Mouse (Mus musculus): ENCODE data around the gene Coro2b. TPM values are rescaled to one million over a fixed set of nuclear protein-coding genes. Genes with fewer than 3 reads are reported as not detected.

Gene Coro2b
- total RNA-seq, 2 experiments from 2014 or later = 142 to 155 TPM

- intact Hi-C loops (cut with DNase I) = loop anchor here (5.0 kb wide), 1 partner anchor 45 kb away; the partner anchor contains the start of gene Coro2b
- peak; percentile 57 to 59 for DNase-seq (ENCODE audit: low spot score in 2 of 2)
Measured at GRCm38 (mm10) chr9:62492306-62492990, 44.4 kb downstream of the Coro2b start.

- intact Hi-C loops (cut with DNase I) = loop anchor here (5.0 kb wide), 1 partner anchor 46 kb away; the partner anchor contains the start of gene Coro2b
- DNase-seq (ENCODE audit: low spot score in 2 of 2) = peak; percentile 67 to 74
Measured at GRCm38 (mm10) chr9:62491611-62492010, 45.2 kb downstream of the Coro2b start.

DNA sequence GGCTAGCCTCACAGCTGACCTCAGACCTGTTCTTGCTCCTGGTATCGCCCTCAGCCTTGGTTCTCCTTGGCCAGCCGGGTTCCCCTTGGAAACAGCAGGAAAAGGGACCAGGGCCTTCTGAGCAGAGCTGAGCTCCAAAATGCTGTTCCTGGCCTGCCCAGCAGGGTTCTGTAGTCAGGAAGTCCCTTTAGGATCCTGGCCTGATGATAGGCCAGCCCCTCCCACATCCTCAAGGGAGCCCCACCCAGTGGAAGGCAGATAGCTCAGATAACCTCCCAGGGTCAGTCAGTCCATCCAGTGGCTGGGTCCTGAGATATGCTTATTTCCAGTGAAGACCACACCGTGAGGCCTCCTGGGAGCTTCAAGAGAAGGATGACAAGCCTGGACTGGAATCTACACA lies 45.7 kb downstream of the Coro2b start:
- intact Hi-C loops (cut with DNase I) = loop anchor here (5.0 kb wide), 1 partner anchor 46 kb away; the partner anchor contains the start of gene Coro2b
- no peak for DNase-seq (ENCODE audit: low spot score in 2 of 2)

DNA sequence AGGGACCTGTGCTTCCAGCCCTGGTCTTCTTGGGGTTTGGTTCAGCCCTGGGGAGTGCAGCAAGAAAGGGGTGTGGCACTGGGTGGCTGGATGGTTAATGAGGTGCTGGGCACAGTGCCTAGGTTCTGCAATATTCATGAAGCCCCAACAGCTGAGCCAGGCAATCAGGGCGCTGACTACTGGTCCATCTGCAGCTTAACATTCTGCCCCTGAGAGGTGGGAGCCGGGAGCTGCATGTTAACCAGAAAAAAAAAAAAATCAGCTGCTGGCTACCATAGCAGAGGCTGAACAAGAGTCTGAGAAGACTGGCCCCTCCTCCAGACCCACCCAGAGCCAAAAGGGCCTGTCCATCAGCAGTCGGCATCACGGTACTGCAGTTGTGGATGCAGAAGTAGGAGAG lies 52.7 kb downstream of the Coro2b start:
- DNase-seq (ENCODE audit: low spot score in 2 of 2) = no peak
- intact Hi-C loops (cut with DNase I) = no loop called here

DNA sequence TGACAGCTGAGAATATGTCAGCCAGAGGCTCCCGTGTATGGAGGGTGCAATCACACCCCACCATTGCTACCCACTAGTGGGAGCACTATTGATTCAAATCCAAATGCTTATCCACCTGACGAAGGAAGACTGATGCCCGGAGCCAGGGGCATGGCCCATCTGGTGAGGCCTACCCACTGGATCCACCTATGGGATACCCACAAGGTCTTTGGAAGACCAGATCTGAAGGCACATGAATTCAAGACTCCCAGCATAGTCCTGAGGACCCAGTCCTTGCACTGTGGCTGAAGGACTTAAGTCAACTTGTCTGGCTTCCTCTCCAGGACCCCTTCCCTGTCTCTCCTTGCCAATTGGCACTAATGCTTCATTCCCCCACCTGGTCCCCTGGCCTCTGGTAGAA lies 54.1 kb downstream of the Coro2b start:
- intact Hi-C loops (cut with DNase I) = no loop called here

DNA sequence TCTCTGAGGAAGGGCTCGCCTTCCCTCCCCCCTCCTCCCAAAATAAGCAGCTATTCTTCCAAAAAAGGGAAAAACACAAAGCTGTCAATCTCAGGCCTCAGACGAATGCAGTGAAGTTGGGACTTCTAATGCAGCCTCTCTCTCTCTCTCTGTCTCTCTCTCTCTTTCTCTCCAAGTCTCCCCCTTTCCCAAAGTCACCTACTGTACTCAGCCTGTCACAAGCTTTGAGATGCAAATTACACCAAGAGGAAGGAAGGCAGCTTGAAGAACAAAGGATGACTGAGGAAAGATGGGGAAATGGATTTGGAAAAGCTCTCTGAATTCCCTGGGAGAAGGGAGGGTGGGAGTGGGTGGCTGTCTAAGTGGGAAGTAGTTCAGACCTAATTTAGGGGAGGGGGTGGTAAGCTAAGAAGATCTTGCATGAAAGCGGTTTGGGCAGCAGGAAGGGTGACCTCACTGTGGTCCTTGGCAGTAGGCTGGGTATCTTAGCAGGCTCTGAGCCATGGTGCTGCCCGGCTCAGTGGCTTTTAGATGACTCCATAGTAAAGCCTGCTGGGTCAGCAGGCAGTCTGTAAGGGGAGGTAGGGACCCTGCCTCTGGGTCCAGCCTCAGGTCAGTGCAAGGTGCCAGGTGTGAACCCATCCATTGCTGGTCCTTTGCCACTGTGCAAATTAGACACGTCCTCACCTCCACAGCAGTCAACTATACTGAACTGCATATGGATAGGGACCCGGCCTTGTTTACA lies 55.8 kb downstream of the Coro2b start:
- no peak for DNase-seq (ENCODE audit: low spot score in 2 of 2)
- intact Hi-C loops (cut with DNase I) = no loop called here

More for the DNA sequence above, 54.1 kb downstream of the Coro2b start:
- DNase-seq (ENCODE audit: low spot score in 2 of 2) = no peak

- no peak for DNase-seq (ENCODE audit: low spot score in 2 of 2)
- intact Hi-C loops (cut with DNase I) = no loop called here
Measured at GRCm38 (mm10) chr9:62480149-62480548, 56.7 kb downstream of the Coro2b start.

GRCm38 (mm10) chr9:62476782-62477487 lies 59.9 kb downstream of the Coro2b start:
- DNase-seq (ENCODE audit: low spot score in 2 of 2) = peak; percentile 72 to 77
- intact Hi-C loops (cut with DNase I) = loop anchor here (10.0 kb wide), 1 partner anchor 298 kb away; no protein-coding TSS in a partner anchor

GRCm38 (mm10) chr9:62474206-62474605 lies 62.6 kb downstream of the Coro2b start:
- intact Hi-C loops (cut with DNase I) = loop anchor here (5.0 to 10.0 kb wide), 2 partner anchors 187 to 301 kb away; no protein-coding TSS in a partner anchor
- DNase-seq (ENCODE audit: low spot score in 2 of 2) = no peak

GRCm38 (mm10) chr9:62471541-62472189 lies 65.2 kb downstream of the Coro2b start:
- intact Hi-C loops (cut with DNase I) = loop anchor here (5.0 to 10.0 kb wide), 2 partner anchors 184 to 303 kb away; no protein-coding TSS in a partner anchor
- no peak for DNase-seq (ENCODE audit: low spot score in 2 of 2)

- no peak for DNase-seq (ENCODE audit: low spot score in 2 of 2)
- intact Hi-C loops (cut with DNase I) = loop anchor here (5.0 to 10.0 kb wide), 2 partner anchors 184 to 304 kb away; no protein-coding TSS in a partner anchor
Measured at GRCm38 (mm10) chr9:62471041-62471440, 65.8 kb downstream of the Coro2b start.

GRCm38 (mm10) chr9:62470398-62470797 lies 66.4 kb downstream of the Coro2b start:
- intact Hi-C loops (cut with DNase I) = loop anchor here (1.0 to 10.0 kb wide), 3 partner anchors 80 to 304 kb away; no protein-coding TSS in a partner anchor
- peak; percentile 86 to 87 for DNase-seq (ENCODE audit: low spot score in 2 of 2)

DNA sequence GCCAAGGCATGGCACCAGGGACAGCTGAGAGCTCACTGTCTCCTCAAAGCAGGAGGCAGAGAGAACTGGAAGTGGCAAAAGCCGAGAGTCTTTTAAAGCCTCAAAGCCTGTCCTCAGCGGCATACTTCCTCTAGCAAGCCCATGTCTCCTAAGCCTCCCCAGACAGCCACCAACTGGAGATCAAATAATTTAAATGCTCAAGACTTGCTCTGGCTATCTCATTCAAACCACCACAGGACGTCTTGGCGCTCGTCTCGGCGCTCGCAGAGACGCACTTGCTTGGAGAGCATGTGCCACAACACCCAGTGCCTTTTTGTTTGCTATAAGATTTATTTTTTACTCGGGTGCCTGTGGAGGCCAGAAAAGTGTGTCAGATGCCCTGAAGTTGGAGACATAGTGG lies 67.1 kb downstream of the Coro2b start:
- intact Hi-C loops (cut with DNase I) = loop anchor here (1.0 to 10.0 kb wide), 4 partner anchors 81 to 305 kb away; no protein-coding TSS in a partner anchor
- no peak for DNase-seq (ENCODE audit: low spot score in 2 of 2)

DNA sequence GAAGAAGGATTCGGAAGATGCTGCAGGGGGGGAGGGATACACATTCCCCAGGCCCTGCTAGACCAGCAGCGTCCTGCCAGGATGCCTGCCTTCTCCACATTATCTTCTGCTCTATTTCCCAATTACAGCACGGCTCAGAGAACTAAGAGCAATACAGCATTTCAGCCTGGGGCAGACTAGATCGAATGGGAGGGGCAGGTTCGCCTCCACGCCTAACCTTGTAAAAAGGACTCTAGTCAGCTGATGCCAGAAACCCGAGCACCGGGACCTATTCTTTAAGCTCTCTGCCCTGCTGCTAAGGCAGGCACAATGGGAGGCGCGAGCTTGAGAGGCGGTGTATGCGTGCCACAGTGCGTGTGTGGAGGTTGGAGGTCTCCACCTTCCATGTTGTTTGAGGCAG lies 67.7 kb downstream of the Coro2b start:
- intact Hi-C loops (cut with DNase I) = loop anchor here (5.0 kb wide), 1 partner anchor 172 kb away; no protein-coding TSS in a partner anchor
- DNase-seq (ENCODE audit: low spot score in 2 of 2) = no peak

DNA sequence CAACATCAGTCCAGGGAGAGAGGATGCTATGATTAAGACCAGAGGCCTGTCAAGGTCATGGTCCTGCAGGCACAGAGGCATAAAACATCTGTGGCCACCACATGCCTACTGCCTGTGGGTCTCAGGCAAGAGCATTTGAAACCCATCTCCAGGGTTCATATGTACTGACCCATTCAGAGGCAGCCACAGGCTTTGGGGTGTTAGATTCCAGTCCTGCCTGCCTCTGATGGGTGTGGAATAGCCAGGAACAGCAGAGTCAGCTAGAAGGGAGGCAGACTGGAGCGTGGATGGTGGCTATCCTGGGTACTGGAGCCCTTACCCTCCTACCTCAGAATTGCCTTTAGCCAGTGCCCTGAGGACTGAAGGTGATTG lies 69.4 kb downstream of the Coro2b start:
- intact Hi-C loops (cut with DNase I) = loop anchor here (5.0 kb wide), 1 partner anchor 170 kb away; no protein-coding TSS in a partner anchor
- DNase-seq (ENCODE audit: low spot score in 2 of 2) = no peak

GRCm38 (mm10) chr9:62466742-62467412 lies 70.0 kb downstream of the Coro2b start:
- DNase-seq (ENCODE audit: low spot score in 2 of 2) = no peak
- intact Hi-C loops (cut with DNase I) = loop anchor here (5.0 kb wide), 1 partner anchor 170 kb away; no protein-coding TSS in a partner anchor

GRCm38 (mm10) chr9:62466053-62466452 lies 70.8 kb downstream of the Coro2b start:
- intact Hi-C loops (cut with DNase I) = loop anchor here (5.0 kb wide), 1 partner anchor 169 kb away; no protein-coding TSS in a partner anchor
- no peak for DNase-seq (ENCODE audit: low spot score in 2 of 2)

DNA sequence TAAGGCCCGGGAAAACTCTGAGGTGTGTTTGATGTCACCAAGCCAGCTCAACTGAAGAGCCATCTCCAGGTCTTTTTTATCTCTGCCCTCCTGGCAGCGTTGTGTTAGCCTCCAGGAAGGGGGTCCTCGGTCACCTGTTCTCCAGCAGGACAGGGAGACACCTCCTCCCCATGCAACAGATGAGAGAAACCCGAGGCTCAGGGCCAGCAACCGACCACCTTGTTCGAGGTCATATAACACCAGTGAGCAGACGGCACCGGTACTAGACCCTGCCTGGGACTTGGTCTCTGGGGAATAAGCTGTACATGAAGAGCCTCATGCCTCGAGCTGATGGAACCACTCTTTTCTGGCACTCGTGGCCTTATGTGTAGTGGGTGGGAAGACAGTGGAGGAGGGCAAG lies 72.1 kb downstream of the Coro2b start:
- intact Hi-C loops (cut with DNase I) = loop anchor here (5.0 kb wide), 1 partner anchor 167 kb away; no protein-coding TSS in a partner anchor
- no peak for DNase-seq (ENCODE audit: low spot score in 2 of 2)

Data from left cerebral cortex, postnatal 14 days (tissue).